13 mouse cellular contexts compared by ENCODE assay signal in genomic region chr1:63130883-63131282, GRCm38 (mm10).
"Had no signal": no experiment of that assay in that cellular context is flagged by ENCODE, and none has a peak within 500 bp of the region (broad histone marks: within the 10 kb centered on the region; RNA-seq: fewer than 3 reads in every experiment).

No protein-coding gene starts in this region.

- H3K27ac ChIP-seq: midbrain, embryonic 13.5 days; neural tube, embryonic 15.5 days had no signal

- H3K36me3 ChIP-seq: midbrain, embryonic 13.5 days had no signal

- H3K27me3 ChIP-seq: limb, embryonic 15.5 days; lung, embryonic 15.5 days; midbrain, embryonic 13.5 days; neural tube, embryonic 15.5 days had no signal

- H3K4me3 ChIP-seq: limb, embryonic 15.5 days; myocyte; neural tube, embryonic 15.5 days had no signal

- DNase-seq: kidney, adult 8-10 months; kidney, postnatal 36 days; layer of hippocampus, adult 9-11 months; layer of hippocampus, postnatal 36 days; lung, postnatal 14 days; right cerebral cortex, adult 18-20 months; right cerebral cortex, postnatal 25 days; thymus, postnatal 14 days had no signal

- H3K9ac ChIP-seq: limb, embryonic 15.5 days; midbrain, embryonic 13.5 days; neural tube, embryonic 15.5 days had no signal

- H3K4me1 ChIP-seq: midbrain, embryonic 13.5 days had no signal

- H3K9me3 ChIP-seq: limb, embryonic 15.5 days; lung, embryonic 15.5 days; midbrain, embryonic 13.5 days; neural tube, embryonic 15.5 days had no signal
